Mouse (Mus musculus): ENCODE results near the gene Krtap13-1. TPM values are rescaled to one million over a fixed set of nuclear protein-coding genes. Genes with fewer than 3 reads are reported as not detected.
A peak's percentile ranks its signal among the peaks of the same experiment; 100 is the strongest.

Krtap13-1 gene
- polyA plus RNA-seq, 1 experiment, result not detected

- Histone ChIP-seq H3K4me3 (ENCODE audit: low read depth, low read length) (no peak overlapping the region), H3K9me3 (replicated peaks; ENCODE audit: control insufficient read depth, insufficient read depth, low read length, poor library complexity, severe bottlenecking) (no peaks in the 10 kb centered on the region), H3K36me3 (ENCODE audit: control insufficient read depth, insufficient read depth, low read length, poor library complexity, severe bottlenecking) (no peaks in the 10 kb centered on the region), H3K27me3 (ENCODE audit: control insufficient read depth, insufficient read depth, low read length, poor library complexity, severe bottlenecking) (no peaks in the 10 kb centered on the region), H3K9ac (ENCODE audit: low read depth, poor library complexity, severe bottlenecking) (no peak overlapping the region), H3K4me1 (ENCODE audit: control insufficient read depth, insufficient read depth, low read length) (no peaks in the 10 kb centered on the region), H3K27ac (ENCODE audit: insufficient read depth, low read length) (no peak overlapping the region)
- TF ChIP-seq EP300 (IDR thresholded peaks at IDR 0.05; ENCODE audit: insufficient read depth, low read depth, low read length) (no peak), POLR2A (IDR thresholded peaks at IDR 0.05; ENCODE audit: insufficient read depth, low read length) (no peak), CTCF (IDR thresholded peaks at IDR 0.05; ENCODE audit: low read depth, low read length) (no peak)
Observed at GRCm38 (mm10) chr16:88710757-88711156, 17.9 kb upstream of the Krtap13-1 start.

- H3K9ac ChIP-seq (ENCODE audit: low read depth, poor library complexity, severe bottlenecking), result no peak overlapping the region
- no peaks in the 10 kb centered on the region for H3K36me3 ChIP-seq (ENCODE audit: control insufficient read depth, insufficient read depth, low read length, poor library complexity, severe bottlenecking)
- H3K4me3 ChIP-seq (ENCODE audit: low read depth, low read length), result no peak overlapping the region
- no peaks in the 10 kb centered on the region for H3K27me3 ChIP-seq (ENCODE audit: control insufficient read depth, insufficient read depth, low read length, poor library complexity, severe bottlenecking)
- H3K4me1 ChIP-seq (ENCODE audit: control insufficient read depth, insufficient read depth, low read length), result no peaks in the 10 kb centered on the region
- TF ChIP-seq CTCF (IDR thresholded peaks at IDR 0.05; ENCODE audit: low read depth, low read length), result peak; percentile 58
- no peak for TF ChIP-seq EP300 (IDR thresholded peaks at IDR 0.05; ENCODE audit: insufficient read depth, low read depth, low read length)
- H3K9me3 ChIP-seq (replicated peaks; ENCODE audit: control insufficient read depth, insufficient read depth, low read length, poor library complexity, severe bottlenecking), result no peaks in the 10 kb centered on the region
- H3K27ac ChIP-seq (ENCODE audit: insufficient read depth, low read length), result no peak overlapping the region
Observed at GRCm38 (mm10) chr16:88711245-88711644, 17.4 kb upstream of the Krtap13-1 start.

GRCm38 (mm10) chr16:88716549-88716948 lies 12.1 kb upstream of the Krtap13-1 start:
- no peak overlapping the region for H3K4me3 ChIP-seq (ENCODE audit: low read depth, low read length)
- H3K36me3 ChIP-seq (ENCODE audit: control insufficient read depth, insufficient read depth, low read length, poor library complexity, severe bottlenecking), result no peaks in the 10 kb centered on the region
- H3K9ac ChIP-seq (ENCODE audit: low read depth, poor library complexity, severe bottlenecking), result no peak overlapping the region
- H3K9me3 ChIP-seq (replicated peaks; ENCODE audit: control insufficient read depth, insufficient read depth, low read length, poor library complexity, severe bottlenecking), result no peaks in the 10 kb centered on the region; the same call in none of the 2 replicates
- TF ChIP-seq POLR2A (IDR thresholded peaks at IDR 0.05; ENCODE audit: insufficient read depth, low read length) (no peak), EP300 (IDR thresholded peaks at IDR 0.05; ENCODE audit: insufficient read depth, low read depth, low read length) (no peak), CTCF (IDR thresholded peaks at IDR 0.05; ENCODE audit: low read depth, low read length) (no peak)
- H3K4me1 ChIP-seq (ENCODE audit: control insufficient read depth, insufficient read depth, low read length), result no peaks in the 10 kb centered on the region
- H3K27ac ChIP-seq (ENCODE audit: insufficient read depth, low read length), result no peak overlapping the region
- H3K27me3 ChIP-seq (ENCODE audit: control insufficient read depth, insufficient read depth, low read length, poor library complexity, severe bottlenecking), result peaks cover 2% of the 10 kb centered on the region; the same call in 1 of the 2 replicates

- Histone ChIP-seq H3K9ac (ENCODE audit: low read depth, poor library complexity, severe bottlenecking) (no peak overlapping the region), H3K9me3 (replicated peaks; ENCODE audit: control insufficient read depth, insufficient read depth, low read length, poor library complexity, severe bottlenecking) (no peaks in the 10 kb centered on the region; the same call in none of the 2 replicates), H3K27me3 (ENCODE audit: control insufficient read depth, insufficient read depth, low read length, poor library complexity, severe bottlenecking) (peaks cover 2% of the 10 kb centered on the region; the same call in 1 of the 2 replicates), H3K4me3 (ENCODE audit: low read depth, low read length) (no peak overlapping the region), H3K36me3 (ENCODE audit: control insufficient read depth, insufficient read depth, low read length, poor library complexity, severe bottlenecking) (no peaks in the 10 kb centered on the region), H3K27ac (ENCODE audit: insufficient read depth, low read length) (peak overlapping the region; percentile 70), H3K4me1 (ENCODE audit: control insufficient read depth, insufficient read depth, low read length) (no peaks in the 10 kb centered on the region)
- TF ChIP-seq POLR2A (IDR thresholded peaks at IDR 0.05; ENCODE audit: insufficient read depth, low read length) (no peak), EP300 (IDR thresholded peaks at IDR 0.05; ENCODE audit: insufficient read depth, low read depth, low read length) (no peak), CTCF (IDR thresholded peaks at IDR 0.05; ENCODE audit: low read depth, low read length) (no peak)
Observed at GRCm38 (mm10) chr16:88720031-88720430, 8.6 kb upstream of the Krtap13-1 start.

DNA sequence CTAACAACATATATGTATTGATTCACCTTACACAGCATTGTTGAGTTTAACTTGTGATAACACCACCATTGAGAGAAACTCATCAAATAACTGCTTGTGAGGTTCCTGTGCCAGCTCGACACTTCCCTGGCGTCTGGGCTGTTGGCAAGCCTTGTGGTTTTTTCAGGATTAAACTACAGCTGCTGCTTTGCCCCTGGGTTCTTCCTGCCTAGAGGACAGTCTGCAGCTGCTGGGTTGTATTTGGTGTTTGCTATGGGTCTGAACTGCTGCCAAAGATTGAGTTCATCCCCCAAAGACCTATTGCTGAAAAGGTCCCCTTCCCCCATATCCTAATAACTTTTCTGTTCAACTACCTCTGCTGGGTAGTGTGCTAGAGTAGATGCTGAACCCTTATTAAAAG lies 6.7 kb downstream of the Krtap13-1 start:
- TF ChIP-seq EP300 (IDR thresholded peaks at IDR 0.05; ENCODE audit: insufficient read depth, low read depth, low read length), result no peak
- TF ChIP-seq POLR2A (IDR thresholded peaks at IDR 0.05; ENCODE audit: insufficient read depth, low read length), result no peak
- no peak for TF ChIP-seq CTCF (IDR thresholded peaks at IDR 0.05; ENCODE audit: low read depth, low read length)
- Histone ChIP-seq H3K4me3 (ENCODE audit: low read depth, low read length) (no peak overlapping the region), H3K36me3 (ENCODE audit: control insufficient read depth, insufficient read depth, low read length, poor library complexity, severe bottlenecking) (no peaks in the 10 kb centered on the region), H3K27me3 (ENCODE audit: control insufficient read depth, insufficient read depth, low read length, poor library complexity, severe bottlenecking) (no peaks in the 10 kb centered on the region; the same call in 1 of the 2 replicates), H3K9me3 (replicated peaks; ENCODE audit: control insufficient read depth, insufficient read depth, low read length, poor library complexity, severe bottlenecking) (no peaks in the 10 kb centered on the region), H3K9ac (ENCODE audit: low read depth, poor library complexity, severe bottlenecking) (no peak overlapping the region), H3K4me1 (ENCODE audit: control insufficient read depth, insufficient read depth, low read length) (no peaks in the 10 kb centered on the region), H3K27ac (ENCODE audit: insufficient read depth, low read length) (no peak overlapping the region)

DNA sequence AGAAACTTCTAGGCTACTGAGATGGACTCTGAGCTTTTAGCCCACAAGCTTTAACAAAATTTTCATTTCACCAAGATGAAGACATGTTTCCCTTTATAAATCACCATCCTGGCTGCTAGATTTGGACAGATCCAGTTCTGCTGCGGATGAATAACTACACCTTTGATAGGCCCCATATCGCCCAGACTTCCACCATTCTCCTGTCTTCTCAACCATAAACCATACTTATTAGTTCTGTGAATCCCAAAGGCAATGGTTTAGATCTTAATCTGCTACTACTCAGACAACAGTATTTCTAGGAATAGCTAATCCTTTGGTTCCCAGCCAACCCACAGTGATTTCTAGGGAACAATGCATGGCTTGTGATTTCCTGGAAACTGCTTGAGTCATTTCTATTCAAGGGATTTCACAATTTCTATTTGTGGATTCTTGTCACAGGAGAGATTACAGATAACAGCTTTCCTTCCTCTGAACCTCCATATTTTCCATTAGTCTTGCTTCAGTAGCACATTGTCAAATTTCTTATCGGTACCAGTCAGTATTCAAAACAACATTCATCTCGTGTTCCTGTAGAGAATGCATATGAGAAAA lies 16.2 kb downstream of the Krtap13-1 start:
- Histone ChIP-seq H3K36me3 (ENCODE audit: control insufficient read depth, insufficient read depth, low read length, poor library complexity, severe bottlenecking) (no peaks in the 10 kb centered on the region), H3K4me1 (ENCODE audit: control insufficient read depth, insufficient read depth, low read length) (no peaks in the 10 kb centered on the region), H3K4me3 (ENCODE audit: low read depth, low read length) (no peak overlapping the region), H3K9me3 (replicated peaks; ENCODE audit: control insufficient read depth, insufficient read depth, low read length, poor library complexity, severe bottlenecking) (no peaks in the 10 kb centered on the region), H3K27ac (ENCODE audit: insufficient read depth, low read length) (no peak overlapping the region), H3K9ac (ENCODE audit: low read depth, poor library complexity, severe bottlenecking) (no peak overlapping the region), H3K27me3 (ENCODE audit: control insufficient read depth, insufficient read depth, low read length, poor library complexity, severe bottlenecking) (no peaks in the 10 kb centered on the region)
- TF ChIP-seq POLR2A (IDR thresholded peaks at IDR 0.05; ENCODE audit: insufficient read depth, low read length), result no peak

Measured in ES-Bruce4 (cell line).